Mouse (Mus musculus): ENCODE measurements around the gene Pycard. TPM values are rescaled to one million over a fixed set of nuclear protein-coding genes. Genes with fewer than 3 reads are reported as not detected.
"Not testable (repeated sequence)": the region's sequence is repeated elsewhere in the genome, so short reads cannot be mapped to it uniquely, and the experiment has no call there.

Pycard gene
- polyA plus RNA-seq, 1 experiment from 2014 or later = 35.6 TPM

GRCm38 (mm10) chr7:127967004-127967921 is 26.4 kb downstream of the Pycard start, which contains the start of gene Fus:
TSS of gene Fus (plus strand) at chr7:127967457.
- WGBS (ENCODE audit: insufficient replicate concordance) = under 1% methylated on average over 89 of the region's 92 CpGs
- peak; percentile 92 for ATAC-seq (replicated peaks; ENCODE audit: insufficient number of reproducible peaks, low FRiP score, low TSS enrichment)
- no peaks in the 10 kb centered on the region for H3K9me3 ChIP-seq (replicated peaks; ENCODE audit: control insufficient read depth, low read length)

DNA sequence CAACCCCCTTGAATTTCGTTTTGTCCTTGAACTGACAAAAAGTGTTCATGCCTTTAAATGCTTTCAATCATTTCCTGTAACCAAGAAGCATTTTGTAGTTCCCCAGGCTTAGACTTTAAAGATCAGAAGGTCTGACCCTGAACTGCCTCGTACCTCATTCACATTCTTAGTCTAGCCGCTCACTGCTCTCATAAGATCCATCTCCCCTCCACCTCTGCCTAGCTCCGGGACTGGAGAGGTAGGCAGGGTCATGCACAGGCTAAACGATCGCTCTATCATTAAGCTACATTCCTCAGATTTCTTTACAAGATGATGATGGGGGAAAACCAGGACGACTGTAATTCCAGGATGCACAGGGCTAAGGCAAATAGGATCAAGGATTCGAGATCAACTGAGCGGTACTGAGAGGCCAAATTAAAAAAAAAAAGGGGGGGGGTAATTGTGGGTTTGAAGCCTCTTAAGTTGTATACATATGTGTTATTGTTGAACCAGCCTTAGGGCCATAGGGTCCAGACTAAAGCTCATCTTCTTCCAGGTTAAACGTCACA is 27.2 kb downstream of the Pycard start:
- no peaks in the 10 kb centered on the region for H3K9me3 ChIP-seq (replicated peaks; ENCODE audit: control insufficient read depth, low read length)
- peak overlapping the region; percentile 84 for H3K4me2 ChIP-seq
- peak overlapping the region; percentile 98 for H3K4me3 ChIP-seq (ENCODE audit: low read depth, low read length)
- H3K36me3 ChIP-seq (ENCODE audit: control insufficient read depth, insufficient read depth, low read length) = peaks cover 9% of the 10 kb centered on the region
- no peaks in the 10 kb centered on the region for H3K27me3 ChIP-seq (ENCODE audit: control insufficient read depth, insufficient read depth, low read length)
- H3K27ac ChIP-seq (ENCODE audit: low read depth, low read length) = peak overlapping the region; percentile 97
- peak overlapping the region; percentile 100 for H3K9ac ChIP-seq (ENCODE audit: low read depth, low read length)
- H3K4me1 ChIP-seq (ENCODE audit: control insufficient read depth, insufficient read depth, low read length) = no peaks in the 10 kb centered on the region
- ATAC-seq (replicated peaks; ENCODE audit: insufficient number of reproducible peaks, low FRiP score, low TSS enrichment) = peak; percentile 3; the same call in 1 of the 2 replicates
- WGBS (ENCODE audit: insufficient replicate concordance) = 13% methylated on average over 10 of the region's 10 CpGs

More at GRCm38 (mm10) chr7:127967004-127967921, 26.4 kb downstream of the Pycard start, which contains the start of gene Fus:
- Histone ChIP-seq H3K36me3 (ENCODE audit: control insufficient read depth, insufficient read depth, low read length) (peaks cover 18% of the 10 kb centered on the region), H3K4me3 (ENCODE audit: low read depth, low read length) (peak within 1 kb of the TSS; percentile 98), H3K4me2 (peak within 1 kb of the TSS; percentile 87), H3K27me3 (ENCODE audit: control insufficient read depth, insufficient read depth, low read length) (no peaks in the 10 kb centered on the region), H3K4me1 (ENCODE audit: control insufficient read depth, insufficient read depth, low read length) (no peaks in the 10 kb centered on the region), H3K27ac (ENCODE audit: low read depth, low read length) (peak within 1 kb of the TSS; percentile 97), H3K9ac (ENCODE audit: low read depth, low read length) (peak within 1 kb of the TSS; percentile 100)

DNA sequence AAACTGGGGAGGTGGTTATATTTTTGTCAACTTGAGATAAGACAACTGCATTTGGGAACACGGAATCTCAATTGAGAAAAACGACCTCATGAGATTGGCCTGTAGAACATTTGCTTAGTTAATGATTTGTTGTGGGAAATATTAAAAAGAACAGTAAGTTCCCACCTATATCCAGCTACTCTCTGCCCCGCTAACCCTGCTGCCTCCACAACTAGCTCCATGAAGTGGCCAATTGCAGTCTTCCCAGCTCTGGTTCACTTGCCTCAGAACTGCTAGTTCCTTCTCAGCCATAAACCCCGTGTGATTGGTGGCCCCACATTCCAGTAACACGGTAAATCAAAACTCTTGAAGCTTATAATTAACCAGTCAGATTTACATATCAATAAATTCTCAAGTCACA is 34.3 kb downstream of the Pycard start:
- Histone ChIP-seq H3K36me3 (ENCODE audit: control insufficient read depth, insufficient read depth, low read length) (no peaks in the 10 kb centered on the region), H3K27ac (ENCODE audit: low read depth, low read length) (no peak overlapping the region), H3K4me1 (ENCODE audit: control insufficient read depth, insufficient read depth, low read length) (no peaks in the 10 kb centered on the region), H3K9me3 (replicated peaks; ENCODE audit: control insufficient read depth, low read length) (no peaks in the 10 kb centered on the region), H3K9ac (ENCODE audit: low read depth, low read length) (no peak overlapping the region), H3K4me3 (ENCODE audit: low read depth, low read length) (no peak overlapping the region), H3K4me2 (no peak overlapping the region), H3K27me3 (ENCODE audit: control insufficient read depth, insufficient read depth, low read length) (no peaks in the 10 kb centered on the region)
- WGBS (ENCODE audit: insufficient replicate concordance) = 61% methylated on average over 5 of the region's 5 CpGs
- no peak for ATAC-seq (replicated peaks; ENCODE audit: insufficient number of reproducible peaks, low FRiP score, low TSS enrichment)

DNA sequence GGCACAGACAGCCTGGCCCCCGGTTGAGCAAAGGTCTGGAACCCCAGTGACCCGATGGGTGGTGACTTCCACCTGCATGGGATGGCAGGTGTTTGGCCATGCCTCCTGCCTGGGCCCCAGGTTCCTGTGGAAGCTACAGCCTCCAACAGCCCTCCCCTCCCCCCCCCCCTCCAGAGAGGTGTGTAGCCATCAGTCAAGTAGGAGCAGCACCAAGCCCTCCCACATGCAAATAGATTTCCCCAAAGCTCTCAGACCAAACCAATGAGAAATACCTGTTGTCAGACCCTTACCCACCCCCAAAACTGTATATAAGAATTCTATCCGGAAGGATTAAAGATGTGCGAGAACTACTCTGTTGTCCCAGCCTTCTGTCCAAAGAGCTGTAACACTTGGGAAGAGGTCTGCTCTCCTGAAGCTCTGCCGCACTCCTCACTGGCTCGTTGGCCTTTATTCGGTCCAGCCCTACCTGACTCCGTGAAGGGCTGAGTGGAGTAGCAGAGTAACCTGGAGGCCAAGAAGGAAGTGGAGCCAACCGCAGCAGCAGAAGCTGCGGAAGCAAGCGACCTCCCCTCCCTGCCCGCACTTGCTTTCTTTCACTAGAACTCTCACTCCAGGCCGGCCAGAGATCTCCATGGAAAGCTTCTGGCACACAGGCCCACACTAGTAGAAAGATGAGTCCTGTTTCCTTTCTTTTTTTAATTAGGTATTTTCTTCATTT is 40.6 kb downstream of the Pycard start:
- ATAC-seq (replicated peaks; ENCODE audit: insufficient number of reproducible peaks, low FRiP score, low TSS enrichment) = no peak
- WGBS (ENCODE audit: insufficient replicate concordance) = 31% methylated on average over 13 of the region's 13 CpGs
- H3K36me3 ChIP-seq (ENCODE audit: control insufficient read depth, insufficient read depth, low read length) = no peaks in the 10 kb centered on the region

DNA sequence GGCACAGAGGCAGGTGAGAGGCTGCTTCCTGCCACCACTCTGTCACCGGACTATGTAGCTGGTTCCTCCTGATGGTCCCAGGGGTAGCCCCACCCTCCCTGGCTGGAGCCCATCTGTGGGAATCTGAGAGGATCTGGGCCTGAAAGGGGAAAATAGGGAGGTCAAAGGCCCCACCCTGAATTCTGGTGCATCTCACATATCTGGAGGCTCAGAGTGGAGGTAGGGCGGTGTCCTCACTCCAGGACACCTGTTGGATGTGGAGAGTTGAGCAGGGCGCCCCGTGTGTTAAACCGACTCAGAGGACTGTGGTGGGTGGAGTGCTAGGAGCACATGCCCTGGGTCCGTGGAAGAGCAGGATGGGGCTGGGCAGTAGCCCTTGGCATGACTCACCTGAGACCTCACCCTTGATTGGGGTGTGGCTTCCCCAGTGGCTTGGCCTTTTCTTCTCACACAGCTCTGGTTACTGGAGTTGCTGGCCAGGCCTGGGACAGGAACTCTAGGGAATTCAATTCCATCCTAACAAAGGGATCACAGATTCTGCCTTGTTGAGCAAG is 47.1 kb downstream of the Pycard start, which contains the start of gene Prss36:
Gene Prss36, minus strand, starts transcription at position 256 of the 554 bp plus-strand sequence.
- H3K4me3 ChIP-seq (ENCODE audit: low read depth, low read length) = no peak within 1 kb of the TSS
- no peak within 1 kb of the TSS for H3K9ac ChIP-seq (ENCODE audit: low read depth, low read length)
- no peaks in the 10 kb centered on the region for H3K36me3 ChIP-seq (ENCODE audit: control insufficient read depth, insufficient read depth, low read length)
- no peaks in the 10 kb centered on the region for H3K9me3 ChIP-seq (replicated peaks; ENCODE audit: control insufficient read depth, low read length)
- 77% methylated on average over 6 of the region's 6 CpGs for WGBS (ENCODE audit: insufficient replicate concordance)
- ATAC-seq (replicated peaks; ENCODE audit: insufficient number of reproducible peaks, low FRiP score, low TSS enrichment) = no peak
- peaks cover 5% of the 10 kb centered on the region; the same call in 1 of the 2 replicates for H3K4me1 ChIP-seq (ENCODE audit: control insufficient read depth, insufficient read depth, low read length)
- no peak within 1 kb of the TSS for H3K27ac ChIP-seq (ENCODE audit: low read depth, low read length)
- H3K4me2 ChIP-seq = no peak within 1 kb of the TSS
- H3K27me3 ChIP-seq (ENCODE audit: control insufficient read depth, insufficient read depth, low read length) = peaks cover 30% of the 10 kb centered on the region

More for the DNA sequence above, 40.6 kb downstream of the Pycard start:
- Histone ChIP-seq H3K4me3 (ENCODE audit: low read depth, low read length) (no peak overlapping the region), H3K4me1 (ENCODE audit: control insufficient read depth, insufficient read depth, low read length) (no peaks in the 10 kb centered on the region), H3K4me2 (no peak overlapping the region), H3K27me3 (ENCODE audit: control insufficient read depth, insufficient read depth, low read length) (no peaks in the 10 kb centered on the region; the same call in 1 of the 2 replicates), H3K9ac (ENCODE audit: low read depth, low read length) (no peak overlapping the region), H3K9me3 (replicated peaks; ENCODE audit: control insufficient read depth, low read length) (no peaks in the 10 kb centered on the region), H3K27ac (ENCODE audit: low read depth, low read length) (no peak overlapping the region)

DNA sequence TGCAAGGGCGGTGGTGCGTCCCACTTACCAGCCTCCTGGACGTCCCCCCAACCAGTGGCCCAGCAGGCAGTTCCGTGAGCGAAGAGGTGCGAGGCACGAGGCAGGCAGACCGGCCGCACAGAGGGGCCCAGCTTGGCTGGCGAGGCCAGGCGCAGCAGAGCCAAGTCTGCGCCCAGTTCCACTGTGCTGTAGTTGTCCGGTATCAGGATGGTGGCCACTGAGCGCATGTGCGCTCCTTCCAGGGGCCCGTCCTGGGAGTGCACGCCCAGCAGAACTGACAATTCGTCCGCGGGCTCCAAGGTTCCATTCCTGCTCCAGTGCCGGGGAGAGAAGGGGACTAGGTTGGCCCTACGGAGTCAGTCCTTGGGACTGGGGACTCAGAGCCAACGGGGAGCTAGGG is 49.1 kb downstream of the Pycard start:
- H3K9me3 ChIP-seq (replicated peaks; ENCODE audit: control insufficient read depth, low read length) = no peaks in the 10 kb centered on the region
- H3K4me1 ChIP-seq (ENCODE audit: control insufficient read depth, insufficient read depth, low read length) = peaks cover 5% of the 10 kb centered on the region; the same call in 1 of the 2 replicates
- H3K4me2 ChIP-seq = peak overlapping the region; percentile 57
- H3K36me3 ChIP-seq (ENCODE audit: control insufficient read depth, insufficient read depth, low read length) = no peaks in the 10 kb centered on the region
- no peak overlapping the region for H3K27ac ChIP-seq (ENCODE audit: low read depth, low read length)
- H3K27me3 ChIP-seq (ENCODE audit: control insufficient read depth, insufficient read depth, low read length) = peaks cover 30% of the 10 kb centered on the region
- ATAC-seq (replicated peaks; ENCODE audit: insufficient number of reproducible peaks, low FRiP score, low TSS enrichment) = no peak
- WGBS (ENCODE audit: insufficient replicate concordance) = 7% methylated on average over 23 of the region's 23 CpGs
- H3K9ac ChIP-seq (ENCODE audit: low read depth, low read length) = 0 out of 2 replicates have a peak overlapping the region, but pooled peaks have one; percentile 24
- H3K4me3 ChIP-seq (ENCODE audit: low read depth, low read length) = peak overlapping the region; percentile 21; the same call in 1 of the 2 replicates

GRCm38 (mm10) chr7:127942097-127942496 is 51.6 kb downstream of the Pycard start:
- H3K9ac ChIP-seq (ENCODE audit: low read depth, low read length); H3K36me3 ChIP-seq (ENCODE audit: control insufficient read depth, insufficient read depth, low read length); H3K4me1 ChIP-seq (ENCODE audit: control insufficient read depth, insufficient read depth, low read length); H3K4me3 ChIP-seq (ENCODE audit: low read depth, low read length); H3K9me3 ChIP-seq (replicated peaks; ENCODE audit: control insufficient read depth, low read length); ATAC-seq (replicated peaks; ENCODE audit: insufficient number of reproducible peaks, low FRiP score, low TSS enrichment); H3K27ac ChIP-seq (ENCODE audit: low read depth, low read length); H3K4me2 ChIP-seq: not testable (repeated sequence)
- peaks cover 30% of the 10 kb centered on the region for H3K27me3 ChIP-seq (ENCODE audit: control insufficient read depth, insufficient read depth, low read length)
- 53% methylated on average over 2 of the region's 2 CpGs for WGBS (ENCODE audit: insufficient replicate concordance)

Data from heart, embryonic 11.5 days (tissue).